Mouse (Mus musculus): ENCODE measurements at regions not wholly inside any gene's neighbourhood (a gene's known extent, or its start where the extent isn't known, plus 50 kb on each side); places are given as distances from the start of the nearest gene placed in this dataset.
"Not testable (repeated sequence)": the region's sequence is repeated elsewhere in the genome, so short reads cannot be mapped to it uniquely, and the experiment has no call there.

DNA sequence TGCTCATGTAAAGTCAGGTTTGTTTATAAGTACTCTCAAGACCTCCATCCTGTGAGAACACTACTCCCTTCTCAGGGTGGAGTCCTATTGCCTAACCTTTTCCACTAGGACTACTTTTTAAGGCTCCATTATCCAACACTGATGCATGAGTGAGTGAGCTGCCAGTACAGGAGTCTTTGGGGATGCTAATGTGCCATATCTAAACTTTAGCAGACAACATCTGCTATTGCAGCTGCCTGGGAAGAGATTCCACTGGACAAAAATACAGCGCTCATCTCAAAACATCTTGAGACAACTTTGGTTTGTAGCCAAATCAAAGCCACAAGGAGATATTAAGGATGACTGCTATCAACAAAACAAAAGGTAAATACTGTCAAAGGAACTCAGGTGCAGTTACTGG is 52.3 kb upstream of the Gm10985 start:
- no peak overlapping the region for H3K4me2 ChIP-seq (replicated peaks)
- H3K9me3 ChIP-seq, result no peaks in the 10 kb centered on the region
- no peak overlapping the region for H3K4me3 ChIP-seq
- H3K27me3 ChIP-seq, result no peaks in the 10 kb centered on the region
- no peaks in the 10 kb centered on the region for H3K4me1 ChIP-seq
- no peak for ATAC-seq (ENCODE audit: low FRiP score, low read depth)
- no peaks in the 10 kb centered on the region for H3K36me3 ChIP-seq
- 95% methylated on average over 1 of the region's 1 CpGs for WGBS
- no peak overlapping the region for H3K27ac ChIP-seq
- H3K9ac ChIP-seq, result no peak overlapping the region

DNA sequence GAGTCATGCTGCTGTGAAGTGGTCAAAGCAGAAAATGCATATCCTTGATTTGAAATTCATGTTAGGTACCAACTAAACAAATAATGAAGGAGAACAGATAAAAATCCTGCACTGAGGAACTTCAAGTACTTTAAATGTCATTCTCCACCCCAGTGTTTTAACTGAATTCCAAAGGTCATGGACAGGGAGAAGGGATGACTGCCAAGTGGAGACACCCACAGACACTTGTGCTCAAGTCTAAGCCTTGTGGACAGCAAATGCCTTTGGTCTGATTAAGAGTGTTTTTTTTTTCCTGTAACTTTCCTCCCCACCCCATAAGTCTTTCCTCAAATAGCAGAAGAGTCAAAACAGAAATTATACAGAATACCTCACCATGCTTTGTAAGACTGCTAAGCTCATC is 55.2 kb upstream of the Gm10985 start:
- no peak for ATAC-seq (ENCODE audit: low FRiP score, low read depth)
- Histone ChIP-seq H3K9ac (no peak overlapping the region), H3K4me1 (no peaks in the 10 kb centered on the region), H3K27me3 (no peaks in the 10 kb centered on the region), H3K9me3 (no peaks in the 10 kb centered on the region), H3K4me3 (no peak overlapping the region), H3K27ac (no peak overlapping the region), H3K36me3 (no peaks in the 10 kb centered on the region), H3K4me2 (replicated peaks) (no peak overlapping the region)

DNA sequence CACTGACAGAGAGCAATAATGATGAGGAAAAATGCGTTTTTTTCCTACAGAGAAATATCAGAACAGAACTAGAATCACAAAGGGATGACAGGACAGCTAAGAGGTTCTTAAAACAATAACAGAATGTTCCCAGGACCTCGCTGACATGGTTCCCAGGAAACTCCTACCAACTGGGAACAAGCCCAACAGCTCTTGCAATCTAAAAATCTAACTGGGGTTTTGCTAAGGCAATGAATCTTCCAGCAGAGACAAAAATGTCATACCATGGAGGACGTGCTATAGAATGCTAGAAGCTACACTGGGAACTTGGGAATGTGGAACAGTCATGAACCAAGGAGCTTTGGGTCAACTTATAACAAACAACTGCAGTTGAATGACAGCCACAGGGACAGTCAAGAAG is 59.7 kb upstream of the Gm10985 start:
- 66% methylated on average over 3 of the region's 3 CpGs for WGBS
- Histone ChIP-seq H3K4me2 (replicated peaks) (no peak overlapping the region), H3K27ac (no peak overlapping the region), H3K9ac (no peak overlapping the region), H3K9me3 (no peaks in the 10 kb centered on the region), H3K4me3 (no peak overlapping the region), H3K27me3 (no peaks in the 10 kb centered on the region), H3K4me1 (no peaks in the 10 kb centered on the region), H3K36me3 (no peaks in the 10 kb centered on the region)
- no peak for ATAC-seq (ENCODE audit: low FRiP score, low read depth)

DNA sequence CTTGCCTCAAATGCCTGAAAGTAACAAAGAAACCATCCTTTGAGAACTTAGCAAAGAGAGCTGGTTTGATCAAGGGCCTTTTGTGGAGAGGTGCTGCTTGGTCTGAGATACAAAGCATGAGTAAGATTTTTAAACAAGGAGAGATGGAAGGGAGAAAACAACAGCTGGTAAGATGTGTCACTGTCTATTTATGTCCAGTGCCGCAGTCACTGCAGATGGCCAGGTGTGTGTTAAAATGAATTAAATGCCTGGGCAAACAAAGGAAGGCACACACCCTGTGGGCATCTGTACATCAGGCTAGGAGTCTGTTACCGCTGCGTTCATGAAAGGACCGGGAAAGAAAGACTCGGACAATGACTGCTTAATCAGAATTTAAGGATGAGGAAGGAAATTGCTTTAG is 68.2 kb upstream of the Gm10985 start:
- Histone ChIP-seq H3K27me3 (no peaks in the 10 kb centered on the region), H3K4me1 (no peaks in the 10 kb centered on the region), H3K9ac (no peak overlapping the region), H3K4me3 (no peak overlapping the region), H3K4me2 (replicated peaks) (no peak overlapping the region), H3K9me3 (no peaks in the 10 kb centered on the region), H3K27ac (no peak overlapping the region), H3K36me3 (no peaks in the 10 kb centered on the region)
- no peak for ATAC-seq (ENCODE audit: low FRiP score, low read depth)
- 86% methylated on average over 5 of the region's 5 CpGs for WGBS

DNA sequence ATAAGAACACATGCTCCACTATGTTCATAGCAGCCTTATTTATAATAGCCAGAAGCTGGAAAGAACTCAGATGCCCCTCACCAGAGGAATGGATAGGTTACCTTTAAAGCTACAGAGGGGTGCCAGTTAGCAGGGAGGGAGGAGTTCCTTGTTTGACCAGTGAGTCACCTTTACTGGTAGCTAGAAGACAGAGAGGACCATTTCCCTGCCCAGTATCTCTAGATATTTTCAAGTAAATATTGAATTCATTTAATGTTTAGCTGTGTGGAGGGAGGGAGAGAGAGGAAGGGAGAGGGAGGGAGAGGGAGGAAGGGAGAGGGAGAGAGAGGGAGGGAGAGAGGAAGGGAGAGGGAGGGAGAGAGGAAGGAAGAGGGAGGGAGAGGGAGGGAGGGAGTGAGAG is 77.3 kb upstream of the Gm10985 start:
- no peak overlapping the region for H3K27ac ChIP-seq
- no peaks in the 10 kb centered on the region for H3K27me3 ChIP-seq
- no peaks in the 10 kb centered on the region for H3K36me3 ChIP-seq
- no peak overlapping the region for H3K9ac ChIP-seq
- no peak overlapping the region for H3K4me2 ChIP-seq (replicated peaks)
- ATAC-seq (ENCODE audit: low FRiP score, low read depth), result no peak
- no peak overlapping the region for H3K4me3 ChIP-seq
- no peaks in the 10 kb centered on the region for H3K9me3 ChIP-seq
- H3K4me1 ChIP-seq, result no peaks in the 10 kb centered on the region

DNA sequence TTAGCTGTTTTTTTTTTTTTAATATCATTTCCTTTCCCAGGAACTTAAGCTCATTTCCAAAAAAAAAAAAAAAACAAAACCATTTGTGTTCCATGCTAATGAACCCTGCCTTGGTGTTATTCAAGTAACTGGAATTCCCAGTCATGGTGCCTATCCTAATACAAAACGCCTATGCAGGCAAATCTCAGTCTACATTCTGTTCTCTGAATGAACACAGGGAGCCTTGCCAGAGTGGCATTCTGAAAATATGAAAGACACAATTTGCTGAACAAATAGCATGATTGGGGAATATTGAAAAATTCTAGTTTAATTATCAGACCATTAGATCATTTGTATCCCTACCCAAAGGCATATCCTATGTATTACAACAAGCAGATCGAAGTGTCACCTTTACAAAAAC is 80.9 kb upstream of the Gm10985 start:
- WGBS, result 85% methylated on average over 2 of the region's 2 CpGs

DNA sequence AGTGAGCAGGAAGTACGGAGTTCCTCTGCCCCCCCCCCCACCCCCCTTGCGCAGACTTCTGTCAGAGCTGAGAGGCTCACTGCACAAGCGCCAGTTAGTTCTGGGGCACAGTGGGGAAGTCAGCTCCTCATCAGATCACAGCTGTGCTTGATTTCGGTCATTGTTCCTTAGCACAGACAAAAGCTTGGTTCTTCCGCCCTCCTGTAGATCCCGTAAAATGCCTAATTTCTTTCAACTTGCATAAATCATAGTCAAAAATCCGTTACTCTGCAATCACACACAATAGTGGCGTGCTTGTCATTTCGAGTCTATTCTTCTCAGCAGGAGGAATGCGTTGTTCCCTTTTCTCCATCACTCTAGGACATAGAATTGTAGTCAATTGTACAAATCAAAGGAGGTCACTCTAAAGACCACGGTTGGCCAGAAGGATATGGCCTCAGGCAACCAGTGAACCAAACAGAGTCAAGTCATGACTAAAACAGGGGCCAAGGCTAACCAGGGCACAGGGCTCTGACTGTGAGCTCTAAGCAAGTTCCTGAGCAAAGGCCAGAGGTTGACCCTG is 83.3 kb upstream of the Gm10985 start:
- no peaks in the 10 kb centered on the region for H3K27me3 ChIP-seq
- 66% methylated on average over 11 of the region's 11 CpGs for WGBS
- no peak overlapping the region for H3K9ac ChIP-seq
- no peak overlapping the region for H3K27ac ChIP-seq
- no peaks in the 10 kb centered on the region for H3K4me1 ChIP-seq
- no peak overlapping the region for H3K4me2 ChIP-seq (replicated peaks)
- no peaks in the 10 kb centered on the region for H3K9me3 ChIP-seq
- ATAC-seq (ENCODE audit: low FRiP score, low read depth), result no peak
- H3K4me3 ChIP-seq, result no peak overlapping the region
- H3K36me3 ChIP-seq, result no peaks in the 10 kb centered on the region

More for the DNA sequence above, 80.9 kb upstream of the Gm10985 start:
- Histone ChIP-seq H3K4me2 (replicated peaks) (no peak overlapping the region), H3K4me3 (no peak overlapping the region), H3K27me3 (no peaks in the 10 kb centered on the region), H3K27ac (no peak overlapping the region), H3K36me3 (no peaks in the 10 kb centered on the region), H3K9ac (no peak overlapping the region), H3K4me1 (no peaks in the 10 kb centered on the region), H3K9me3 (no peaks in the 10 kb centered on the region)
- ATAC-seq (ENCODE audit: low FRiP score, low read depth), result no peak

DNA sequence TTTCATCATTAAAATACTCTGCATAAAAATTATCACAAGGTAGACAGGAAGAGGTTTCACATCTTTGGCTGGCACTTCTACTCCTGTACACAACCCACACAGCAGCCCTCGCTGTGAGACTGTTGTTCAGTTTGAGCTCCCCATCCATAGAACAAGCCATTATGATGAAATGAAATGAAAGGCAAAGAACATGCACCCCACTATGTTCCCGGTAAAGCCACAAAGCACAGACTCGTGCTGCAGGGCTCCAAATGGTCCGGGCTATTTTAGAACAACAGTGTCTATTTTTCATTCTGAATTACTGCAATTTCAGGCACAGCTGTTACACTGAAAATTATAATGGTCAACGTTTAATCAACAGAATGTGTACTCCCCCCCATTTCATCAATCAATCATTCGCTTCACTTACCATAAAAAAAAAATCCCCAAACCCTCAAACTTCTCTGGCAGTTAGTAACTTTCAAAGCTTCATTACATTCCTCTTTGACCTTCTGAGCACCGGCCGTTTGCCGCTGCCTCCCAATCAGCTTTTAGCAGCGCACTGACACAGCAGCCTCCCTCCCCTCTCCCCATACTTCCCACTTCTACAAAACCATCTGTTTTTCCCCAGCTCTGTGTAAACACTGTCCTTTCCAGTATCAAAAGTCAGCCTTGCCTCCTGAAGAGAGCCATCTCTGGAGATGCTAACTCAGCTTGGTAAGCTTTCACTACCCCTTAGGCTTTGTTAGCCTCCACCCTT is 88.6 kb upstream of the Gm10985 start:
- no peak overlapping the region for H3K27ac ChIP-seq
- H3K27me3 ChIP-seq, result no peaks in the 10 kb centered on the region
- 33% methylated on average over 10 of the region's 10 CpGs for WGBS

DNA sequence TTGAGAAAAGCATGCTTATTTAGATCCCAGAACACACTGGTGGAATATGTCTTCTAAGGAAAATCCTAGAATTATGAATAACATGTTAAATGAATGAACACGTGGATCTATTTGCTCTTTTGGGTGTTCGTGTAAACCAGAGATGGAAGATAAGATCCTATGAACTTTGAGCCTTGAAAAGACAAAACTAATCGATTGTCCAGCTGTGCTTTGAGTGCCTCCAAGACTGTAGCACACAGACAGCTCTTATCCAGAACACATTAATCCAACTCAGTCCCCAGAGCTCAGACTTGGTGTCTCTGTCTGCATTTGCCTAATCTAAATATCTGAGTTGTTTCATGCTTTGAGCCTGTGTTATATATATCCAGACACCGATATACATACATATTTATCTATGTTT is 80.0 kb upstream of the Frem2 start:
- H3K36me3 ChIP-seq, result no peaks in the 10 kb centered on the region
- ATAC-seq (ENCODE audit: low FRiP score, low read depth), result no peak
- no peak overlapping the region for H3K4me2 ChIP-seq (replicated peaks)
- H3K9me3 ChIP-seq, result no peaks in the 10 kb centered on the region
- H3K27ac ChIP-seq, result no peak overlapping the region
- WGBS, result 92% methylated on average over 4 of the region's 4 CpGs
- no peak overlapping the region for H3K9ac ChIP-seq
- no peaks in the 10 kb centered on the region for H3K27me3 ChIP-seq
- no peak overlapping the region for H3K4me3 ChIP-seq
- no peaks in the 10 kb centered on the region for H3K4me1 ChIP-seq

More for the DNA sequence above, 88.6 kb upstream of the Gm10985 start:
- Histone ChIP-seq H3K4me2 (replicated peaks) (peak overlapping the region; percentile 9; the same call in 1 of the 2 replicates), H3K4me1 (no peaks in the 10 kb centered on the region), H3K4me3 (no peak overlapping the region), H3K9ac (no peak overlapping the region), H3K36me3 (no peaks in the 10 kb centered on the region), H3K9me3 (no peaks in the 10 kb centered on the region)
- ATAC-seq (ENCODE audit: low FRiP score, low read depth), result no peak

DNA sequence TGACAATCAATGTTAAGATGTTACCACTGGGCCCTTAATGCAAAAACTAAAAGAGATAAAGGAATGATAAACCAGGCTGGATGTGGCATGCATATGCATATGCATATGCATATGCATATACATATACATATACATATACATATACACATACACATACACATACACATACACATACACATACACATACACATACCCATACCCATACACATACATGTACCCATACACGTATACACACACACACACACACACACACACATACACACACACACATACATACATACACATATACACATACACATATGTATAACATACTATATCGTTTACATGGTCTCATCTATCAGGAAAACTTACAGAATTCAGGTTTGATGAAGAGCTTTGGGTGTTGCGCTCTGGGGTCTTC is 78.5 kb upstream of the Frem2 start:
- H3K9ac ChIP-seq, result not testable (repeated sequence)
- WGBS, result 92% methylated on average over 3 of the region's 3 CpGs

DNA sequence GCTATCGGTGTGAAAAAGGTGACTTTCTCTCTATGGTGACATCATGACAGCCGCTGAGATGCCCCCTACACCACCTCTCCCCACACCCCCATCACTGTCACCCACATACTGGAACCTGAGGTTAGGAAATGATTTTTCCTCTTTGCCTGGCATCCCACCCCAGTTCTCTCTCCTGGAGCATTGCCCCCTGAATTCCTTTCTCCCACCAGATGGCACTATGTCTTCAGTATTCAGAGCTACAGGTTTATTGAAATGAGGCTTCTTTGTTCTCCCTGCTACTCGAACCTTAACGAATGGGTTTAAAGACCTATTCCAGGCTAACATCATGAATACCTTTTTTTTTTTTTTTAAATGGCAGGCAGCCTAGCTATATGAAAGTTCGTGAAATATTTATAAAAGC is 78.0 kb upstream of the Frem2 start:
- no peak overlapping the region for H3K4me3 ChIP-seq
- H3K9me3 ChIP-seq, result no peaks in the 10 kb centered on the region
- H3K27ac ChIP-seq, result no peak overlapping the region
- H3K27me3 ChIP-seq, result no peaks in the 10 kb centered on the region
- no peak overlapping the region for H3K9ac ChIP-seq
- H3K36me3 ChIP-seq, result no peaks in the 10 kb centered on the region
- no peaks in the 10 kb centered on the region for H3K4me1 ChIP-seq
- ATAC-seq (ENCODE audit: low FRiP score, low read depth), result 0 out of 2 replicates have a peak, but pooled peaks have one; percentile 36
- no peak overlapping the region for H3K4me2 ChIP-seq (replicated peaks)
- WGBS, result 31% methylated on average over 5 of the region's 5 CpGs

More for the DNA sequence above, 78.5 kb upstream of the Frem2 start:
- not testable (repeated sequence) for H3K27ac ChIP-seq; H3K36me3 ChIP-seq; H3K27me3 ChIP-seq; H3K4me3 ChIP-seq; H3K9me3 ChIP-seq; H3K4me2 ChIP-seq (replicated peaks); H3K4me1 ChIP-seq; ATAC-seq (ENCODE audit: low FRiP score, low read depth)

DNA sequence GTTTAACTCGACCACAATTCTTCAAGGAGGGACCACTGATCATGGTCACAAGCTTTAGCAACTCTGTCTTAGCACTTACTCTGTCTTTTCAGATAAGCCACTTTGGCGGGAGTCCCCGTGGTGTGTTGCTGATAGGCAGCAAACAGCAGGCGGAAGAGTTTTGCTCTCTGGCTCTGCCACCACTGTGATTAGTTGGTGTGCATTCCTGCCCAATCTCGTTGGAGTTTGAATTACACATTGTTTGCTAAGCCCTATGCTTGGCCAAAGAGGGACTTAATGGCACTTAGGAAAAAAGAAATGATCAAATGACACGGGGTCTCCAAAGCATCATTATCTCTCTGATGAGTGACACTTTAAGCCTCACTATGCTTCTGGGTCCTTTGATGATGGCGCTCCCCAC is 73.3 kb upstream of the Frem2 start:
- no peaks in the 10 kb centered on the region for H3K27me3 ChIP-seq
- H3K4me2 ChIP-seq (replicated peaks), result no peak overlapping the region
- WGBS, result 30% methylated on average over 7 of the region's 7 CpGs
- no peaks in the 10 kb centered on the region for H3K9me3 ChIP-seq
- no peak overlapping the region for H3K27ac ChIP-seq
- no peak overlapping the region for H3K9ac ChIP-seq
- H3K36me3 ChIP-seq, result no peaks in the 10 kb centered on the region
- no peak overlapping the region for H3K4me3 ChIP-seq
- no peaks in the 10 kb centered on the region for H3K4me1 ChIP-seq
- ATAC-seq (ENCODE audit: low FRiP score, low read depth), result no peak

DNA sequence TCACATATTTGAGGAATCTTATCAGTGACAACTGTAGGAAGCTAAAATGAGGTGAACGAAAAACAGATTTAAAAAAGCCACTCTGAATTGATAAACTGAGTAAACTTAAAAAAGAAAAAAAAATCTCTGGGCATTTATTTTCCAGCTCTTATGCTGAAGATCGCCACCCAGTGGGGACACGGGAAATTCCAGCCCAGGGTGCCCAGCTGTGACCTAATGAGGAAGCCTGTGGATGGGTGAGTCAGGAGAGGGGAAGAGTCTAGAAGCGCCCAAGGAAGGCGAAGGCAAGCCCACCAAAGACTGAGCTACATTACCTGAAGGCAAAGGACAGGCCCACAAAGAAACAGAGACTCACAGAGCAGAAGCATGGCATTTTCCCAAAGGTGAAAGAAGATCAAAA is 72.7 kb upstream of the Frem2 start:
- Histone ChIP-seq H3K4me2 (replicated peaks) (no peak overlapping the region), H3K9me3 (no peaks in the 10 kb centered on the region), H3K4me3 (no peak overlapping the region), H3K9ac (no peak overlapping the region), H3K27me3 (no peaks in the 10 kb centered on the region), H3K36me3 (no peaks in the 10 kb centered on the region), H3K4me1 (no peaks in the 10 kb centered on the region), H3K27ac (no peak overlapping the region)
- 34% methylated on average over 5 of the region's 5 CpGs for WGBS
- ATAC-seq (ENCODE audit: low FRiP score, low read depth), result no peak
